Mouse (Mus musculus): ENCODE data around the gene Hivep1. TPM values are rescaled to one million over a fixed set of nuclear protein-coding genes. Genes with fewer than 3 reads are reported as not detected.

The Hivep1 gene
- total and polyA plus RNA-seq, 3 experiments = 7.5 to 53.3 (median 24.9) TPM

DNA sequence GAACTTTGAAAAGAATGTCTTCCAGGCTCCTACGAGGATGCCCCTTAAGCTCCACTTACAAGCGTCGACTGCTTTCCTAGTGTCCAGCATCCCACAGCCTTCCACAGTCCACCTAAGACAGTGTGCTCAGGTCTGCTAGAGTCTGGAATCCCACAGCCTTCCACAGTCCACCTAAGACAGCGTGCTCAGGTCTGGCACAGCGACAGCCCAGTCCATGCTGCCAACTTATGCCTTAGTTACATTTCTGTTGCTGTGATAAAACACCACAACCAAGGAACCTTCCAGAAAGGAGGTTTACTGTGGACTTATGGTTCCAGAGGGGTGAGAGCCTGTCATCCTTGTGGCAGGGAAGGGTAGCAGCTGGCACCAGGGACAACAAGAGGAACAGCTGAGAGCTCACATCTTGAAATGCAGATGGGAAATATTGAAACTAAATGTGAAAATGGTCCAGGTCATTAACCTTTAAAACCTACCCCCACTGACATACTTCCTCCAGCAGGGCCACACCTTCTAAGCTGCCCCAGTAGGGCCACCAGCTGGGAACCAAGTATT lies 25.0 kb downstream of the Hivep1 start:
- Histone ChIP-seq H3K27ac (ENCODE audit: insufficient read depth, low read depth) (peak overlapping the region; percentile 17; the same call in 1 of the 2 replicates), H3K79me2 (replicated peaks; ENCODE audit: control insufficient read depth, extremely low read depth, insufficient read depth, poor library complexity, severe bottlenecking) (peaks cover 79% of the 10 kb centered on the region), H3K9me3 (replicated peaks; ENCODE audit: low read length) (no peaks in the 10 kb centered on the region), H3K4me2 (ENCODE audit: insufficient read depth, low read depth, poor library complexity, severe bottlenecking) (no peak overlapping the region), H3K4me3 (replicated peaks in 1 of 3; ENCODE audit: low read depth in 2 of 3, low read length in 2 of 3, poor library complexity in 1 of 3) (no peak overlapping the region), H3K4me1 (ENCODE audit: control insufficient read depth in 1 of 2, insufficient read depth in 2 of 2) (peaks cover 21 to 63% of the 10 kb centered on the region in 2 experiments), H3K36me3 (replicated peaks in 1 of 2; ENCODE audit: control insufficient read depth in 1 of 2, insufficient read depth in 1 of 2, low read length in 1 of 2) (peaks cover 75 to 96% of the 10 kb centered on the region in 2 experiments), H3K9ac (ENCODE audit: insufficient read depth, low read depth) (no peak overlapping the region), H3K27me3 (replicated peaks) (no peaks in the 10 kb centered on the region)
- in situ Hi-C loops (cut with MboI; ENCODE audit: low pct_ligation_motif_present, low pct_unique_long_range_greater_than_20kb, low sequenced_read_pairs) = no loop called here
- dilution Hi-C loops (cut with MboI; ENCODE audit: extremely low pct_ligation_motif_present, extremely low pct_unique_long_range_greater_than_20kb, low sequenced_read_pairs) = no loop called here
- TF ChIP-seq ETS1 (conservative IDR thresholded peaks at IDR 0.05; ENCODE audit: low read depth, low read length) (peak; percentile 38), ZMIZ1 (IDR thresholded peaks at IDR 0.05; ENCODE audit: low read depth, low read length) (no peak), MAFK (IDR thresholded peaks at IDR 0.05; ENCODE audit: insufficient replicate concordance, low read length) (no peak), TCF12 (IDR thresholded peaks at IDR 0.05; ENCODE audit: low read depth, low read length) (peak; percentile 24; the same call in 1 of the 2 replicates)
- peak; percentile 64 for DNase-seq (ENCODE audit: extremely low read depth)

DNA sequence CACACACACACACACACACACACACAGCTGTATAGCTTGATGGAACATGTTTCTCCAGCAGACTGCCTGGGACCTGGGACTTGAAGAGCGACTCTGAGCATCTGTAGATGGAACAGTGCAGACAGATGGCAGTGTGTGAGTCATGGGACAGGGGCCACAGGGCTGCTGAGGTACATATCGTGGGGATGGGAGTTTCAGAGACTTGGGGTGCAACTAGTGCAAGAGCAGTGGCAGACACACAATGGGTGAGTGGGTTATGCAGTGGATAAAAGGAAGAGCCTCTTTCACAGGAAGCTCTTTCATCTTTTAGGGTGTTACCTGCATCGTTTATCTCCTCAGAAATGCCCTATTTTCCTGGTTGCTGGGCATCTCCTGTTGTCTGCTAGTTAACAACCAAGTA lies 25.8 kb downstream of the Hivep1 start:
- Histone ChIP-seq H3K4me3 (replicated peaks in 1 of 3; ENCODE audit: low read depth in 2 of 3, low read length in 2 of 3, poor library complexity in 1 of 3) (no peak overlapping the region), H3K4me2 (ENCODE audit: insufficient read depth, low read depth, poor library complexity, severe bottlenecking) (no peak overlapping the region), H3K36me3 (replicated peaks in 1 of 2; ENCODE audit: control insufficient read depth in 1 of 2, insufficient read depth in 1 of 2, low read length in 1 of 2) (peaks cover 75 to 97% of the 10 kb centered on the region in 2 experiments), H3K27me3 (replicated peaks) (no peaks in the 10 kb centered on the region), H3K27ac (ENCODE audit: insufficient read depth, low read depth) (0 out of 2 replicates have a peak overlapping the region, but pooled peaks have one; percentile 2), H3K9ac (ENCODE audit: insufficient read depth, low read depth) (no peak overlapping the region), H3K79me2 (replicated peaks; ENCODE audit: control insufficient read depth, extremely low read depth, insufficient read depth, poor library complexity, severe bottlenecking) (peaks cover 83% of the 10 kb centered on the region), H3K9me3 (replicated peaks; ENCODE audit: low read length) (no peaks in the 10 kb centered on the region), H3K4me1 (ENCODE audit: control insufficient read depth in 1 of 2, insufficient read depth in 2 of 2) (peaks cover 21 to 60% of the 10 kb centered on the region in 2 experiments)
- in situ Hi-C loops (cut with MboI; ENCODE audit: low pct_ligation_motif_present, low pct_unique_long_range_greater_than_20kb, low sequenced_read_pairs) (no loop called here), dilution Hi-C loops (cut with MboI; ENCODE audit: extremely low pct_ligation_motif_present, extremely low pct_unique_long_range_greater_than_20kb, low sequenced_read_pairs) (no loop called here)
- no peak for DNase-seq (ENCODE audit: extremely low read depth)
- TF ChIP-seq USF2 (conservative IDR thresholded peaks at IDR 0.05; ENCODE audit: low read depth, low read length) = no peak

DNA sequence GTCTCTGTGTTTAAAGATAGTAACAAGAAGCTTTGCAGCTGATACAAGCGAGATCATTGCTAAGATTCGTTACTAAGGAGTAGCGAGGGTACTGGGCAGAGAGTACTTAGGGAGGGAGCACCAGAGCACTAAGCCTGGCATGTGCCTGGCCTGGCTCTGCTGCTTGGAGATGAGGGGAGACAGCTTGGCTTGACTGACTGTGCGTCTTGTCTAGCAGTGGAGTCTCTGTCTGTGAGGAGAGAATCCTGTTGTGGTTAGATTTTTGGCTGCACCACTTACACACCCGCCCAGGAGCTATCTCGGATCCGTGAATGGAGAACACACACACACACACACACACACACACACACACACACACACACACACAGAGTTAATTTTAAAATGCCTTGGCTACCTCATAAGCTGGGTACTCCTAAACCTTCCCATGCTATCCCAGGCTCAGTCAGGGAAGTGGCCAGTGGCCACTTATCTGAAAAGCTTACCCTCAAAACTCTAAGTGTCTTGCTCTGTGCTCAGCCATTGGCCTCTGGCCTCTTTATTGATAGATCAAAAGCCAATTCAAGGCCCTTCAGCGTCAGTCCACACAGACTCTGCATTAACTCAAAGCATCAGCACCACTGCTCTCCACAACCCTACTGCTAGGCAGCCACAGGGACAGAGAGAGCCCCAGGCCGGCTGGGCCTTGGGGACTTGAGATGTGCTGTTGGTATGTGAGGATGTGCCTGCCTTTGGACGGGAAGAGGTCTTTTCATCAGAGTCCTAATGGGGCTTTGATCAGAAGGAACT lies 28.5 kb downstream of the Hivep1 start:
- Histone ChIP-seq H3K27ac (ENCODE audit: insufficient read depth, low read depth) (no peak overlapping the region), H3K9me3 (replicated peaks; ENCODE audit: low read length) (no peaks in the 10 kb centered on the region), H3K79me2 (replicated peaks; ENCODE audit: control insufficient read depth, extremely low read depth, insufficient read depth, poor library complexity, severe bottlenecking) (peaks cover 66% of the 10 kb centered on the region), H3K9ac (ENCODE audit: insufficient read depth, low read depth) (no peak overlapping the region), H3K36me3 (replicated peaks in 1 of 2; ENCODE audit: control insufficient read depth in 1 of 2, insufficient read depth in 1 of 2, low read length in 1 of 2) (peaks cover 69 to 88% of the 10 kb centered on the region in 2 experiments), H3K27me3 (replicated peaks) (no peaks in the 10 kb centered on the region), H3K4me1 (ENCODE audit: control insufficient read depth in 1 of 2, insufficient read depth in 2 of 2) (peaks cover 9 to 39% of the 10 kb centered on the region in 2 experiments), H3K4me2 (ENCODE audit: insufficient read depth, low read depth, poor library complexity, severe bottlenecking) (no peak overlapping the region), H3K4me3 (replicated peaks in 1 of 3; ENCODE audit: low read depth in 2 of 3, low read length in 2 of 3, poor library complexity in 1 of 3) (no peak overlapping the region)
- no peak for TF ChIP-seq NELFE (IDR thresholded peaks at IDR 0.05; ENCODE audit: low read depth, low read length)
- dilution Hi-C loops (cut with MboI; ENCODE audit: extremely low pct_ligation_motif_present, extremely low pct_unique_long_range_greater_than_20kb, low sequenced_read_pairs) (no loop called here), in situ Hi-C loops (cut with MboI; ENCODE audit: low pct_ligation_motif_present, low pct_unique_long_range_greater_than_20kb, low sequenced_read_pairs) (no loop called here)
- DNase-seq (ENCODE audit: extremely low read depth) = no peak

Data from CH12.LX (cell line).